Mouse (Mus musculus): ENCODE measurements around the gene Cgnl1. TPM values are rescaled to one million over a fixed set of nuclear protein-coding genes. Genes with fewer than 3 reads are reported as not detected.
"Not testable (repeated sequence)": the region's sequence is repeated elsewhere in the genome, so short reads cannot be mapped to it uniquely, and the experiment has no call there.

The Cgnl1 gene
- total RNA-seq, 2 experiments from 2014 or later: 11.4 to 11.5 TPM

DNA sequence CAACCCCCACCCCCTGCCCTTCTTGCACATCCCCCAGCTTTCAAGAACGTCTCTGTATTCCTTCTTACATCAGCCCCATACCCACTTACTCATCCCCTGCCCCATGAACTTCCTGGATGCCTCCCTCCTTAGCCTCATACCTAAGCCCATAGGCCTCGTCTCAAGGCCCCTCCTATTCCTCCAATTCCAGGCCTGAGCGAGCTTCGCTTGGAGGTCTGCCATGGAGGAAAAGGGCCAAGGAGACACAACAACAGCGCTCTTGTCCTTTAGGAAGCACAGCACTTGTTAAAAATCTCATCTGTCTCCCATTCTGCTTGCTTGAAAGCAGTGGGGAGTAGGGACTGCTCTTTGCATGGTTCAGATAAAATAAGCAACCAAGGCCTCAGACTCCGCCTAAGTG lies 143.1 kb downstream of the Cgnl1 start:
- Histone ChIP-seq H3K27ac (no peak overlapping the region), H3K4me3 (no peak overlapping the region)
- intact Hi-C loops (cut with DNase I): loop anchor here (10.0 kb wide), 1 partner anchor 413 kb away; the partner anchor contains the start of gene Aldh1a2
- TF ChIP-seq CTCF (IDR thresholded peaks at IDR 0.05): no peak
- no peak for DNase-seq (ENCODE audit: extremely low spot score in 1 of 2, low spot score in 2 of 2)

DNA sequence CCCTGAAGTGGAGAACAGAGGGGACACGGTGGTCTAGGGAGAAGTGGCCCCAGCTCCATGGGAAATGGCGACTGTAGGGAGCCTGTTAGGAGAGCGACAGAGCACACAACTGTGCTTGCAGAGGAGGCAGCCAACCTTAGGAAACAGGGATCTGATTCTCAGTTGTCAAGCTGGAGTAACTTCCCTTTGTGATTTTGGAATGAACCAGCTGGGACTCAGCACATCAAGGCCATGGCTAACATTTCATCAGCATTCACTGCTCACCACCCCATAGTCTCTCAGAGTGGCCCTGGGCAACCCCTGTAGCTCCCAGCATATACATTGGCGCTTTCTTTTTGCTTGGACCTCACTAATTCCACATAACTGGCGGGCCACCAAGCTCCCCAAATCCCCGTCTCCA lies 145.4 kb downstream of the Cgnl1 start:
- intact Hi-C loops (cut with DNase I): loop anchor here (2.0 to 10.0 kb wide), 2 partner anchors 81 to 411 kb away; partner anchors contain the start of gene Aldh1a2

DNA sequence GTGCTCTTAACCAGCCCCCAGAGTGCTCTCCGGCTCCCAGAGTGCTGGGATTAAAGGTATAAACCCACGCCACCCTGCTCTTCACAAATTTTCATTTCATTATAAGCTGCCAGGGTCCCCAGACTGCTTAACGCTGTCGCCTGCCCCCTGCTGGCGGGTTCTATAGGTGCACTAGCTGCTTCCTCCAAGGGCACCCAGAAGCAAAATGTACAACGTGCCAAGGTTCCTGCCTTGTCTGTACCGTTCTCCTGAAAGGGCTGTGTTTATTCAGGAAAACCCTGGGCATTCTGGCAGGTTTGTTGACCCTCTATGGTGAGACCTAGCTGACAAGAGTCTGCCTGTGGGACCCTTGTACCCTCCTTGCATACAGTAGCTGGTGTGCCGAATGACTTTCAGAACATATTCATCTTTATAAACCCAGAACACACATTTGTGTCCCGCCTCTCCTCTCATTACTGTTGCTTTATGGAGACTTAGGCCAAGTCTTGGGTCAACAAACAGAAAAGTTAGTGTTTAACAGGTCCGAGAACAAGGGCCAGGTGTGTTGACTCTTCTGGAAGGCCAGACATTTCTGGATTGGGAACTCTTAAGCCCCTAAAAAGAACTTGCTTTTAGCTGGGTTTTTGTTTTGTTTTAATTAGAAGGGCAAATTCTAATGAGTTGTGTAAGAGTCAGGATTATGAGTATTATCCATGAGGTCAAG lies 146.5 kb downstream of the Cgnl1 start:
- DNase-seq (ENCODE audit: extremely low spot score in 1 of 2, low spot score in 2 of 2): peak; percentile 42 to 65
- intact Hi-C loops (cut with DNase I): loop anchor here (2.0 to 10.0 kb wide), 2 partner anchors 80 to 410 kb away; partner anchors contain the start of gene Aldh1a2
- peak; percentile 84 for TF ChIP-seq CTCF (IDR thresholded peaks at IDR 0.05)
- H3K4me3 ChIP-seq: no peak overlapping the region
- H3K27ac ChIP-seq: no peak overlapping the region

More for the DNA sequence above, 145.4 kb downstream of the Cgnl1 start:
- DNase-seq (ENCODE audit: extremely low spot score in 1 of 2, low spot score in 2 of 2): no peak
- Histone ChIP-seq H3K27ac (no peak overlapping the region), H3K4me3 (no peak overlapping the region)
- TF ChIP-seq CTCF (IDR thresholded peaks at IDR 0.05): no peak

DNA sequence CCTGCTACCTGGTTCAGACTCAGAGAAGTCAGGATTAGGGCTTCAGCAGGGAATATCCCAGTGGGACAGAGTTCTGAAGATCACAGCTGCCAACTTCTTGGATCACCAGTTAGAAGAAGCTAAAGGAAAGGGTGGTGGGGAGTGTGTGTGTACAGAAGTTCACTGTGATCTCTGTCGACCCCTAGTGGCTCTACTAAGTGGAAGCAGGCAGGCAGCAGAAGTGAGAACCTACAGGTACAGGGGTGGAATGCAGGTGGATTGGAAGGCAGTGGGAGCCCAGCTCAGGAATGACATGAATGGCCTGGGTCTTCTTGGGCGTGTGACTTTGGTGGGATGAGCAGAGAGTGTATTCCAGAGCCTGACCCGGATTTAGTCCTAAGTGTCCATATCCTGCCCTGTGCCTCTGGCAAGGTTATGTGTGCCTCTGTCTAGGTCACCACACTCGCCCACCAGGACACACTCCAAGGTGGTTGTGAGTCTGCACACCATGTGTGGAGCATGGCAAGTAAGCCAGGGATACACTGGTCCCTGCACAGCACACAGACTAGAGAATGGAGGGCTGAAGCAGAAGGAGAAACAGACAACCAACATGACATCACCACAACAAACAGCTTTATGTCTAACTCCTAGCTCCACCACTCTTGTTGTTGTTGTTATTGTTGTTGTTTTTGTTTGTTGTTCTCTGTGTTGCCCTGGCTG lies 147.4 kb downstream of the Cgnl1 start:
- TF ChIP-seq CTCF (IDR thresholded peaks at IDR 0.05): peak; percentile 78
- no peak overlapping the region for H3K27ac ChIP-seq
- intact Hi-C loops (cut with DNase I): loop anchor here (2.0 to 10.0 kb wide), 2 partner anchors 79 to 409 kb away; partner anchors contain the start of gene Aldh1a2
- DNase-seq (ENCODE audit: extremely low spot score in 1 of 2, low spot score in 2 of 2): no peak
- H3K4me3 ChIP-seq: no peak overlapping the region

DNA sequence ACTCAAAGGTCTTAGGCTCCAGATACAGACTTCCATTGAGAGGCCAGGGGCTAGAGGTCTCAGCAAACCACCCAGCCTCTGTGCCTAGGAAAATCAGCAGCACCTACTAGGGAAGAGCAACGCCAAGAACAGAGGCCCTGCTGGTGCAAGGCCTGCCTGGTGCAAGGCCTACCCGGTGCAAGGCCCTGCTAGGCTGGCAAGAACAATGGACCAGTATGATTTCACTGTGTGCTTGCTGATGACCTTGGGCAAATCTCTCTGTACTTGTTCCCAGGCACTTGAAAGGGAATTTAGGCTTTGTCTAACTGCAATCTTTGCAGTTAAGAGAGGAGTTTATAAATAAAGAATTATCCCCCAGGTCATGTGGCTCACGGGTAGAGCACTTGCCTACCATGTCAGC lies 148.8 kb downstream of the Cgnl1 start:
- H3K4me3 ChIP-seq: no peak overlapping the region
- intact Hi-C loops (cut with DNase I): loop anchor here (10.0 kb wide), 1 partner anchor 408 kb away; the partner anchor contains the start of gene Aldh1a2
- DNase-seq (ENCODE audit: extremely low spot score in 1 of 2, low spot score in 2 of 2): no peak
- no peak for TF ChIP-seq CTCF (IDR thresholded peaks at IDR 0.05)
- H3K27ac ChIP-seq: no peak overlapping the region

DNA sequence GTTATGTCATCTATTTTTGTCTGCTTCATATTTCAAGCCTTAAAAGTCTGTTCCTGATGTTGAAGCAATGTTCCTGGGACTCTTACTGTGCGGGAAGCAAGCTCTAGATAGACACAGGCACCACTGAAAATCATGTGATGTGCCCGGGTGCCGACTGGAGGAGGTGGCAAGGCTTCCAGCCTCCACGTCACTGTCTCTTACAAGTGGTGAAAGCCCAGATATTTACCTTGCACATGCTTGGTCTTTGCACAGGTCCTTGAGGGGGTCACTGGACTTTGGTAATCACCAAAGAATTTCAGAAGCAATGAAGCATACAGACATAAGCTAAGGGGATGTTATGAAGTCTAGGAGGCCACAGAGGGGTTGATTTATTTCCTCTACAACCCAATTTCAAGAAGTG lies 149.4 kb downstream of the Cgnl1 start:
- intact Hi-C loops (cut with DNase I): loop anchor here (10.0 kb wide), 1 partner anchor 407 kb away; the partner anchor contains the start of gene Aldh1a2
- TF ChIP-seq CTCF (IDR thresholded peaks at IDR 0.05): no peak
- Histone ChIP-seq H3K27ac (no peak overlapping the region), H3K4me3 (no peak overlapping the region)
- no peak for DNase-seq (ENCODE audit: extremely low spot score in 1 of 2, low spot score in 2 of 2)

DNA sequence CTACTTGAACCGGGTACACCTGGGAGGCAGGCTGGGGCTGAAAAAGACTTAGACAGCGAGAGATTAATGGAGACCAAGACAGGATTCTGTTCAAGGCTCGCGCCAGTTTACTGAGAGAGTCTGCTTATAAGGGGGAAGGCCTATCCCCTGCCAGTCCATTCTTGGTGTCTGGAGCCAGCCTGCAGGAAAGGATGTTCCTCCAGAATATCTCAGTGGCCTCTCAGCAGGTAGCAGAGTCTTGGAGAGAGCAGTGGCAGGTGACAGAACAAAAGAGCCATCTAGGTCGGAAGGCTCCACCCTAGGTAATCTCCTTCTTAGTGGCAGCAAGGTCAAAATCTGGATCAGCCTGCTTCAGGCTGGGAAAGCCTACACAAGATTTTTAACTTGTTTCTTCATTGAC lies 151.3 kb downstream of the Cgnl1 start:
- not testable (repeated sequence) for DNase-seq (ENCODE audit: extremely low spot score in 1 of 2, low spot score in 2 of 2); H3K4me3 ChIP-seq; H3K27ac ChIP-seq
- intact Hi-C loops (cut with DNase I): loop anchor here (10.0 kb wide), 1 partner anchor 405 kb away; the partner anchor contains the start of gene Aldh1a2

DNA sequence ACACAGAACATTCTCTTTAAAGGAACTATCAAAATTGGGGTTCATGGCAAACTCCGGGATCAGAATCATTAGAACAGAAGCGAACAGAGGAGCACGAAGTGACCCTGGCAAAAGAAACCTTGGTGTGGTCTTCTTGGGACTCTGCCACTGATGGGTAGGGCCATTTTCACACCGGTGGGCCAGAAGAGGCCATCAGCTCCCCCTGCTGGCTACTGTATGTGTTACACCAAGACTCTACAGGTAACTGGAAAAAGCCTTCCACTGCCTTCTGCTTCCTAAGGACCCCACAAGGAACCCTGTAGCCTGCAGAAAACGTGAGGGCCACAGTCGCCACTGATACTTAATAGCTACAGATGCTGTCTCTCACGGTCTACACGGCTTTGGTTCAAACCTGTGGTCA lies 154.0 kb downstream of the Cgnl1 start:
- peak; percentile 68 for TF ChIP-seq CTCF (IDR thresholded peaks at IDR 0.05)
- H3K4me3 ChIP-seq: no peak overlapping the region
- no peak for DNase-seq (ENCODE audit: extremely low spot score in 1 of 2, low spot score in 2 of 2)
- H3K27ac ChIP-seq: no peak overlapping the region
- intact Hi-C loops (cut with DNase I): no loop called here

DNA sequence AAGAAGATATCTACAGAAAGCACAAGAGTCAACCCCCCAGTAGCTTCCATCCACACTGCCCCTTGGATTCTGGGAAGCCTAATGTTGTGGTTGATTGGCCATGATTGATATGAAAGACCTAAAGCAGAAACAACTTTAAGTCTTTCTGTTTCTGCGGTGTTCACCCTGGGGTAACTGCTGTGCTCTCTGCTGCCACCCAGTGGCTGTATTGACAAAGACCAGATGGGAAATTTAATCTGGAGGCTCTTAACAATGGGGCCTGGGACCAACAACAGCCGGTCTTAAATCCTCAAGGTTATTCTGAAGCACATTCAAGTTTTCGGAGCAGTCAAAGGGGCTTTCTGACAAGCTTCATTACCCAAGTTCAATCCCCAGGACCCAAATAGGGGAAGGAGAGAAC lies 155.2 kb downstream of the Cgnl1 start:
- intact Hi-C loops (cut with DNase I): loop anchor here (1.0 kb wide), 1 partner anchor 73 kb away; no protein-coding TSS in a partner anchor
- peak; percentile 98 for TF ChIP-seq CTCF (IDR thresholded peaks at IDR 0.05)
- peak; percentile 67 to 76 for DNase-seq (ENCODE audit: extremely low spot score in 1 of 2, low spot score in 2 of 2)
- Histone ChIP-seq H3K27ac (no peak overlapping the region), H3K4me3 (no peak overlapping the region)

DNA sequence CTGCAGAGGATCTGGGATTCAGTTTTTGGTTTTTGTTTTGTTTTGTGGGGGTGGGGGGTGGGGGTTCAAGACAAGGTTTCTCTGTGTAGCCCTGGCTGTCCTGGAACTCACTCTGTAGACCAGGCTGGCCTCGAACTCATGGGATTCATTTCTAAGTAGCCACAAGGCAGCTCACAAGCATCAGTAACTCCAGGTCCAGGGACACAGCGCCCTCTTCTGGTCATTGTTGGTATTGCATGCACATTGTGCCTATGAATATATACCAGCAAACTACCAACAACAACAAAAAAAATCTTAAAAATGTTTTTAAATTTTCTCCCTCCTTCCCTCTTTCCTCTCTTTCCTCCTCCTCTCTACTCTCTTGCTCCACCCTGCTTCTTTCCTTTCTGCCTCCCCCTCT lies 156.8 kb downstream of the Cgnl1 start:
- DNase-seq (ENCODE audit: extremely low spot score in 1 of 2, low spot score in 2 of 2): no peak
- no peak overlapping the region for H3K27ac ChIP-seq
- TF ChIP-seq CTCF (IDR thresholded peaks at IDR 0.05): peak; percentile 69
- intact Hi-C loops (cut with DNase I): no loop called here
- H3K4me3 ChIP-seq: no peak overlapping the region

DNA sequence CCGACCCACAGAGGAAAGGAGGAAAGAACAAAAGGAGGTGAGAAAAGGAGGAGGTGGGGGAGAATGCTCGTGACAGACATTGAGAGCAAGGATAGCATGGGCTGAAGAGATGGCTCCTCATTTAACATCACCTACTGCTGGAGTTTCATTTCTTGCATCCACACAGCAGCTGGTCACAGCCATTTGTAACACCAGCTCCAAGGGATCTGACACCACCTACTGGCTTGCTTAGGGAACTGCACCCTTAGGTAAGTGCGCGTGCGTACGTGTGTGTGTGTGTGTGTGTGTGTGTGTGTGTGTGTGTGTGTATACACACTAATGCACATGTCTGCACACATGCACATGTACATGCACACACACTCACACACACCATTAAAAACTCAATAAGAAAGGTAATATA lies 158.4 kb downstream of the Cgnl1 start:
- no peak for DNase-seq (ENCODE audit: extremely low spot score in 1 of 2, low spot score in 2 of 2)
- Histone ChIP-seq H3K27ac (no peak overlapping the region), H3K4me3 (no peak overlapping the region)
- TF ChIP-seq CTCF (IDR thresholded peaks at IDR 0.05): peak; percentile 38
- intact Hi-C loops (cut with DNase I): no loop called here

DNA sequence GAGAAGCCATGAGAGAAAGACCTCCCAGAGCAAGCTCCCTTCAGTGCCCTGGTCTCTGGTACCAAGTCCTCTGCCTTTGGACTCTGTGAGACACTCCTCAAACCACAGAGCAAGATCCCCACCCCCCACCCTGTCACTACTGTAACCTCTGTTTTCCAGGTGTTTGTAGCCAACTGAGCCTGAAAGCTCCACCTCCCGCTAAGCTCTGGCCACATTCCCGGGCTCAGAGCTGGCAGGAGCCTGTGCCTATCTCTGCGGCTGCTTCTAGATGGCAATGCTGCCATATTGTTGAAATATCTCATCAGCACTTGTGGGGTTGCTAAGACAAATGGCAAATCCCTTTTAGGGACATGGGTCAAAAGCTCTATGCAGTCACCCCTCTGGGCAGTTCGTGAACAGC lies 159.5 kb downstream of the Cgnl1 start:
- Histone ChIP-seq H3K4me3 (no peak overlapping the region), H3K27ac (no peak overlapping the region)
- intact Hi-C loops (cut with DNase I): no loop called here
- no peak for DNase-seq (ENCODE audit: extremely low spot score in 1 of 2, low spot score in 2 of 2)
- no peak for TF ChIP-seq CTCF (IDR thresholded peaks at IDR 0.05)

All from left cerebral cortex, adult 2 months (tissue).